Mouse (Mus musculus) kidney, adult 2 months (tissue): ENCODE results near the gene Cdh18.

Experiments used
- CTCF ChIP-seq: fragments of 200-500 bp; conservative IDR thresholded peaks from 2 replicates; pipeline ENCODE4 v1.5.1; 2011; ENCODE audit warnings: low read depth, mild to moderate bottlenecking, control low read depth, low read length, moderate library complexity, mixed read lengths; ENCODE audit not compliant: insufficient read depth, insufficient read length
- POLR2A ChIP-seq: fragments of 200-500 bp; IDR thresholded peaks from one replicate; pipeline ENCODE4 v1.6.1; 2011; ENCODE audit warnings: low read depth, low read length, control low read depth

DNA sequence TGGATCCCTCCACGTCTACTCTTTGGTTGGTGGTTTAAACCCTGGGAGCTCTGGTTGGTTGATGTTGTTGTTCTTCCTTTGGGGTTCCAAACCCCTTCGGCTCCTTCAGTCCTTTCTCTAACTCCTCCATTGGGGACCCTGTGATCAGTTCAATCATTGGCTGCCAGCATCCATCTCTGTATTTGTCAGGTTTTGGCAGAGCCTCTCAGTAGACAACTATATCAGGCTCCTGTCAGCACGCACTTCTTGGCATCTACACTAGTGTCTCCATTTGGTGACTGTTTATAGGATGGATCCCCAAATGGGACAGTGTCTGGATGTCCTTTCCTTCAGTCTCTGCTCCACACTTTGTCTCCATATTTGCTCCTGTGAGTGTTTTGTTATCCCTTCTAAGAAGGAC lies 967.0 kb downstream of the Cdh18 start:
- TF ChIP-seq CTCF (no peak), POLR2A (no peak)
